Mouse (Mus musculus): ENCODE data around the gene Nova1.

DNA sequence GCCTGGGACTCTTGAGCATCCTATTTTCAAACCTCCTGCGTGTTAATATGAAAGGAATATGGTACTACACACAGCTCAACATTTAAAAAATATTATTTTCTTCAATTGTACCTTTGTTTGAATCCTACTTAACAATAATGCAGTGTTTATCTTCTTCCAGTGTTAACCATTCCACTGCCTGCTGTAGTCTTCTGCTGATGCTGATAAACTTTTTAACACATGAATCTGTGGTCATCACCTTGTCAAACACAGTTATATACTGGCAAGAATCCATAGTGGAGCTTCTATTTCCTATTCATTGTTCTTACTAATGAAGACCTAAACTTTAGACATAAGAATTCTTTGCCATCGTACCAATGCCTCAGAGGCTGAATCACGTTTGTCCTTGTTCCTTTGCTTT lies 65.6 kb downstream of the Nova1 start:
- no peak for TF ChIP-seq CTCF (IDR thresholded peaks at IDR 0.05; ENCODE audit: borderline replicate concordance, insufficient read depth, low read depth, low read length)
- TF ChIP-seq POLR2A (IDR thresholded peaks at IDR 0.05; ENCODE audit: borderline replicate concordance, insufficient read depth, low read length), result no peak
